Mouse (Mus musculus): ENCODE measurements around the gene Aff1.

GRCm38 (mm10) chr5:103814551-103815248, 122.5 kb downstream of the Aff1 start:
- TF ChIP-seq CTCF (IDR thresholded peaks at IDR 0.05; ENCODE audit: low read depth) (no peak), EP300 (IDR thresholded peaks at IDR 0.05; ENCODE audit: low read depth) (no peak)
